Mouse (Mus musculus): ENCODE data around the gene Prss29.

DNA sequence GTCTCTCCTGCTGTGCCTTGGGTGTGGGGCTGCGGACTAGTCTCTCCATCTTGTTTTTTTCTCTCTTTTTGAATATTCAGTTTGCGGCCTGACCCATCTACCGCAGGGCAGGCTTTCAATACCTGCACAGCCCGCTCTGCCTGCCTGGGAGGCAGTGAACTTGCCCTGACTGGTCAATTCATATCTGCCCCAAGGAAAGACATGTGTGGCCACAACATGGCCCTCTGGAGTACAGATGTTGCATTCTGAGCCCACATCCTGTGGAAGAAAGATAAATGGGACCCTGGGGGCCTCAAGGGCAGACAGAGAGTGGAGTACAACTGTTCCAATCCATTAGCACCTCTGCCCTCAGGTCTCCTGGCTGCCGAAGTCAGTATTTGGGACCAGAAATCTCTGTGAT is 20.4 kb upstream of the Prss29 start, which contains the start of gene Prss34:
- TF ChIP-seq CTCF (IDR thresholded peaks at IDR 0.05; ENCODE audit: borderline replicate concordance, control insufficient read depth, extremely low read depth, insufficient read depth, low read length, poor library complexity) (no peak), POLR2A (IDR thresholded peaks at IDR 0.05; ENCODE audit: control insufficient read depth, extremely low read depth, insufficient read depth, low read length, poor library complexity) (no peak)

All from thymus, adult 2 months (tissue).